Mouse (Mus musculus): Measurements from ENCODE around the gene Edil3. TPM values are rescaled to one million over a fixed set of nuclear protein-coding genes. Genes with fewer than 3 reads are reported as not detected.
"Not testable (repeated sequence)": the region's sequence is repeated elsewhere in the genome, so short reads cannot be mapped to it uniquely, and the experiment has no call there.

Edil3 gene
- polyA plus RNA-seq, 1 experiment from 2014 or later: 2.3 TPM

- H3K27me3 ChIP-seq (ENCODE audit: insufficient read depth, low read length): no peaks in the 10 kb centered on the region
- H3K9ac ChIP-seq (ENCODE audit: low read depth, low read length): no peak overlapping the region
- ATAC-seq (replicated peaks; ENCODE audit: low FRiP score, low read depth) (no peak), DNase-seq (ENCODE audit: low spot score) (peak; percentile 5)
- no peak overlapping the region for H3K27ac ChIP-seq
- H3K4me3 ChIP-seq (replicated peaks; ENCODE audit: low read depth, low read length): no peak overlapping the region
- H3K9me3 ChIP-seq (replicated peaks; ENCODE audit: low read length): no peaks in the 10 kb centered on the region
- no peaks in the 10 kb centered on the region for H3K4me1 ChIP-seq (replicated peaks; ENCODE audit: insufficient read depth, low read length)
- no peaks in the 10 kb centered on the region for H3K36me3 ChIP-seq (ENCODE audit: insufficient read depth, low read length)
- no peak overlapping the region for H3K4me2 ChIP-seq (ENCODE audit: low read length)
- no peak for TF ChIP-seq CTCF (IDR thresholded peaks at IDR 0.05; ENCODE audit: low read depth)
- 55% methylated on average over 3 of the region's 3 CpGs for WGBS
Observed at GRCm38 (mm10) chr13:89029817-89030539, 208.7 kb downstream of the Edil3 start.

- Histone ChIP-seq H3K4me3 (replicated peaks; ENCODE audit: low read depth, low read length) (no peak overlapping the region), H3K27ac (no peak overlapping the region), H3K9me3 (replicated peaks; ENCODE audit: low read length) (no peaks in the 10 kb centered on the region), H3K9ac (ENCODE audit: low read depth, low read length) (no peak overlapping the region), H3K27me3 (ENCODE audit: insufficient read depth, low read length) (no peaks in the 10 kb centered on the region), H3K36me3 (ENCODE audit: insufficient read depth, low read length) (no peaks in the 10 kb centered on the region), H3K4me2 (ENCODE audit: low read length) (no peak overlapping the region), H3K4me1 (replicated peaks; ENCODE audit: insufficient read depth, low read length) (no peaks in the 10 kb centered on the region)
- no peak for DNase-seq (ENCODE audit: low spot score)
- ATAC-seq (replicated peaks; ENCODE audit: low FRiP score, low read depth): no peak
- 77% methylated on average over 2 of the region's 2 CpGs for WGBS
- TF ChIP-seq CTCF (IDR thresholded peaks at IDR 0.05; ENCODE audit: low read depth): no peak
Observed at GRCm38 (mm10) chr13:89035711-89036110, 214.4 kb downstream of the Edil3 start.

GRCm38 (mm10) chr13:89041495-89041894, 220.2 kb downstream of the Edil3 start:
- no peak for TF ChIP-seq CTCF (IDR thresholded peaks at IDR 0.05; ENCODE audit: low read depth)
- Histone ChIP-seq H3K27ac (no peak overlapping the region), H3K4me3 (replicated peaks; ENCODE audit: low read depth, low read length) (no peak overlapping the region), H3K9me3 (replicated peaks; ENCODE audit: low read length) (no peaks in the 10 kb centered on the region), H3K27me3 (ENCODE audit: insufficient read depth, low read length) (no peaks in the 10 kb centered on the region), H3K4me2 (ENCODE audit: low read length) (no peak overlapping the region), H3K4me1 (replicated peaks; ENCODE audit: insufficient read depth, low read length) (no peaks in the 10 kb centered on the region), H3K9ac (ENCODE audit: low read depth, low read length) (no peak overlapping the region), H3K36me3 (ENCODE audit: insufficient read depth, low read length) (no peaks in the 10 kb centered on the region)
- DNase-seq (ENCODE audit: low spot score) (no peak), ATAC-seq (replicated peaks; ENCODE audit: low FRiP score, low read depth) (no peak)
- WGBS: 96% methylated on average over 1 of the region's 1 CpGs

GRCm38 (mm10) chr13:89070132-89070531, 248.9 kb downstream of the Edil3 start:
- H3K4me2 ChIP-seq (ENCODE audit: low read length); ATAC-seq (replicated peaks; ENCODE audit: low FRiP score, low read depth); DNase-seq (ENCODE audit: low spot score); H3K9me3 ChIP-seq (replicated peaks; ENCODE audit: low read length); H3K4me1 ChIP-seq (replicated peaks; ENCODE audit: insufficient read depth, low read length); H3K27me3 ChIP-seq (ENCODE audit: insufficient read depth, low read length); H3K9ac ChIP-seq (ENCODE audit: low read depth, low read length); H3K4me3 ChIP-seq (replicated peaks; ENCODE audit: low read depth, low read length); H3K36me3 ChIP-seq (ENCODE audit: insufficient read depth, low read length); H3K27ac ChIP-seq: not testable (repeated sequence)

- no peak overlapping the region for H3K4me3 ChIP-seq (replicated peaks; ENCODE audit: low read depth, low read length)
- ATAC-seq (replicated peaks; ENCODE audit: low FRiP score, low read depth): no peak
- WGBS: 97% methylated on average over 1 of the region's 1 CpGs
- no peak for TF ChIP-seq CTCF (IDR thresholded peaks at IDR 0.05; ENCODE audit: low read depth)
- no peak for DNase-seq (ENCODE audit: low spot score)
- H3K27me3 ChIP-seq (ENCODE audit: insufficient read depth, low read length): no peaks in the 10 kb centered on the region
- H3K27ac ChIP-seq: no peak overlapping the region
- no peak overlapping the region for H3K9ac ChIP-seq (ENCODE audit: low read depth, low read length)
- no peaks in the 10 kb centered on the region for H3K4me1 ChIP-seq (replicated peaks; ENCODE audit: insufficient read depth, low read length)
- no peaks in the 10 kb centered on the region for H3K36me3 ChIP-seq (ENCODE audit: insufficient read depth, low read length)
- H3K9me3 ChIP-seq (replicated peaks; ENCODE audit: low read length): no peaks in the 10 kb centered on the region
- no peak overlapping the region for H3K4me2 ChIP-seq (ENCODE audit: low read length)
Observed at GRCm38 (mm10) chr13:89076212-89076611, 254.9 kb downstream of the Edil3 start.

- Histone ChIP-seq H3K9me3 (replicated peaks; ENCODE audit: low read length) (no peaks in the 10 kb centered on the region), H3K27ac (no peak overlapping the region), H3K4me2 (ENCODE audit: low read length) (no peak overlapping the region), H3K4me1 (replicated peaks; ENCODE audit: insufficient read depth, low read length) (no peaks in the 10 kb centered on the region), H3K36me3 (ENCODE audit: insufficient read depth, low read length) (no peaks in the 10 kb centered on the region), H3K4me3 (replicated peaks; ENCODE audit: low read depth, low read length) (no peak overlapping the region), H3K27me3 (ENCODE audit: insufficient read depth, low read length) (no peaks in the 10 kb centered on the region), H3K9ac (ENCODE audit: low read depth, low read length) (no peak overlapping the region)
- ATAC-seq (replicated peaks; ENCODE audit: low FRiP score, low read depth): no peak
- TF ChIP-seq CTCF (IDR thresholded peaks at IDR 0.05; ENCODE audit: low read depth): no peak
- WGBS: 58% methylated on average over 1 of the region's 1 CpGs
- no peak for DNase-seq (ENCODE audit: low spot score)
Observed at GRCm38 (mm10) chr13:89105889-89106288, 284.6 kb downstream of the Edil3 start.

GRCm38 (mm10) chr13:89117551-89117950, 296.3 kb downstream of the Edil3 start:
- no peaks in the 10 kb centered on the region for H3K4me1 ChIP-seq (replicated peaks; ENCODE audit: insufficient read depth, low read length)
- no peak for ATAC-seq (replicated peaks; ENCODE audit: low FRiP score, low read depth)
- TF ChIP-seq CTCF (IDR thresholded peaks at IDR 0.05; ENCODE audit: low read depth): no peak
- no peaks in the 10 kb centered on the region for H3K36me3 ChIP-seq (ENCODE audit: insufficient read depth, low read length)
- H3K4me2 ChIP-seq (ENCODE audit: low read length): no peak overlapping the region
- H3K9me3 ChIP-seq (replicated peaks; ENCODE audit: low read length): no peaks in the 10 kb centered on the region
- DNase-seq (ENCODE audit: low spot score): no peak
- no peak overlapping the region for H3K4me3 ChIP-seq (replicated peaks; ENCODE audit: low read depth, low read length)
- H3K27ac ChIP-seq: no peak overlapping the region
- WGBS: 61% methylated on average over 2 of the region's 2 CpGs
- H3K9ac ChIP-seq (ENCODE audit: low read depth, low read length): no peak overlapping the region
- H3K27me3 ChIP-seq (ENCODE audit: insufficient read depth, low read length): no peaks in the 10 kb centered on the region

All from kidney, postnatal 0 days (tissue).